Mouse (Mus musculus): ENCODE results near the gene Hspg2.
A peak's percentile ranks its signal among the peaks of the same experiment; 100 is the strongest.

The Hspg2 gene

GRCm38 (mm10) chr4:137498882-137499583 is 30.5 kb downstream of the Hspg2 start:
- DNase-seq (ENCODE audit: low read depth, low spot score) = no peak

GRCm38 (mm10) chr4:137500149-137500548 is 31.6 kb downstream of the Hspg2 start:
- DNase-seq (ENCODE audit: low read depth, low spot score) = no peak

GRCm38 (mm10) chr4:137500953-137501352 is 32.4 kb downstream of the Hspg2 start:
- no peak for DNase-seq (ENCODE audit: low read depth, low spot score)

GRCm38 (mm10) chr4:137502183-137502582 is 33.6 kb downstream of the Hspg2 start:
- no peak for DNase-seq (ENCODE audit: low read depth, low spot score)

- DNase-seq (ENCODE audit: low read depth, low spot score) = no peak
Measured at GRCm38 (mm10) chr4:137502801-137503200, 34.2 kb downstream of the Hspg2 start.

- no peak for DNase-seq (ENCODE audit: low read depth, low spot score)
Measured at GRCm38 (mm10) chr4:137503509-137503971, 35.0 kb downstream of the Hspg2 start.

GRCm38 (mm10) chr4:137506629-137507028 is 38.1 kb downstream of the Hspg2 start:
- no peak for DNase-seq (ENCODE audit: low read depth, low spot score)

GRCm38 (mm10) chr4:137509528-137509927 is 41.0 kb downstream of the Hspg2 start:
- no peak for DNase-seq (ENCODE audit: low read depth, low spot score)

- no peak for DNase-seq (ENCODE audit: low read depth, low spot score)
Measured at GRCm38 (mm10) chr4:137510021-137510696, 41.6 kb downstream of the Hspg2 start.

GRCm38 (mm10) chr4:137512897-137513296 is 44.3 kb downstream of the Hspg2 start:
- no peak for DNase-seq (ENCODE audit: low read depth, low spot score)

- DNase-seq (ENCODE audit: low read depth, low spot score) = peak; percentile 71
Measured at GRCm38 (mm10) chr4:137517989-137518691, 49.6 kb downstream of the Hspg2 start.

- peak; percentile 69 for DNase-seq (ENCODE audit: low read depth, low spot score)
Measured at GRCm38 (mm10) chr4:137518746-137519145, 50.2 kb downstream of the Hspg2 start.

GRCm38 (mm10) chr4:137520346-137520745 is 51.8 kb downstream of the Hspg2 start:
- no peak for DNase-seq (ENCODE audit: low read depth, low spot score)

GRCm38 (mm10) chr4:137521966-137522365 is 53.4 kb downstream of the Hspg2 start:
- no peak for DNase-seq (ENCODE audit: low read depth, low spot score)

- no peak for DNase-seq (ENCODE audit: low read depth, low spot score)
Measured at GRCm38 (mm10) chr4:137525426-137525825, 56.9 kb downstream of the Hspg2 start.

GRCm38 (mm10) chr4:137527368-137527767 is 58.8 kb downstream of the Hspg2 start:
- no peak for DNase-seq (ENCODE audit: low read depth, low spot score)

- no peak for DNase-seq (ENCODE audit: low read depth, low spot score)
Measured at GRCm38 (mm10) chr4:137527872-137528271, 59.3 kb downstream of the Hspg2 start.

- DNase-seq (ENCODE audit: low read depth, low spot score) = peak; percentile 69
Measured at GRCm38 (mm10) chr4:137540356-137540755, 71.8 kb downstream of the Hspg2 start.

- no peak for DNase-seq (ENCODE audit: low read depth, low spot score)
Measured at GRCm38 (mm10) chr4:137542968-137543367, 74.4 kb downstream of the Hspg2 start.

GRCm38 (mm10) chr4:137545568-137545967 is 77.0 kb downstream of the Hspg2 start:
- DNase-seq (ENCODE audit: low read depth, low spot score) = no peak

- peak; percentile 66 for DNase-seq (ENCODE audit: low read depth, low spot score)
Measured at GRCm38 (mm10) chr4:137546003-137546525, 77.5 kb downstream of the Hspg2 start.

- no peak for DNase-seq (ENCODE audit: low read depth, low spot score)
Measured at GRCm38 (mm10) chr4:137553466-137553865, 84.9 kb downstream of the Hspg2 start.

All from ZHBTc4 (cell line).